Mouse (Mus musculus) cortical plate, adult 2 months (tissue): ENCODE data around the gene 6330409D20Rik.

ENCODE experiments used
- CTCF ChIP-seq: fragments of 200-500 bp; IDR thresholded peaks from 2 replicates; pipeline ENCODE4 v1.5.1; 2011; ENCODE audit warnings: mild to moderate bottlenecking, control low read depth, low read length; ENCODE audit not compliant: insufficient read depth; ENCODE audit errors: extremely low read depth
- POLR2A ChIP-seq: fragments of 200-500 bp; IDR thresholded peaks from 2 replicates; pipeline ENCODE4 v1.6.1; 2011; ENCODE audit warnings: mild to moderate bottlenecking, low read length, control low read depth; ENCODE audit not compliant: insufficient read depth; ENCODE audit errors: extremely low read depth

DNA sequence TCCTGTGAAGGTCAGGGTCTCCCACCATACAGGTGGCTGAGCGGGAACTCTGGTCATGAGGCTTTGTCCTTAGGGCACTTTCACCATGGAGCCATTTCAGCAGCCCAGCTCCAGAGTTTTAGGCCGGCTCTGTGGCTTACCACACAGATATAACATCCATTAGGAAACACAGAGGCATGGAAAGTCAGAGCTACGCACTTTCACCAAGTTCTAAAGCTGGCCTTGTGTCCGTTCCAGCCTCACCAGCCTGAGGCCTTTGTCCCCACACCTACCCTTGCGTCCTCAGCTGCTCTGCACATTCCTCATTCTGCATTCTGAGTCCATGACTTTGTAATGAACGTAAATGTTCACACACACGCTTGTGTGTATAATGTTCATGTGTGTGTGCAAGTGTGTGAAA is 35.8 kb downstream of the 6330409D20Rik start:
- TF ChIP-seq CTCF (no peak), POLR2A (no peak)
